Mouse (Mus musculus): ENCODE data around the gene Arl5c.

DNA sequence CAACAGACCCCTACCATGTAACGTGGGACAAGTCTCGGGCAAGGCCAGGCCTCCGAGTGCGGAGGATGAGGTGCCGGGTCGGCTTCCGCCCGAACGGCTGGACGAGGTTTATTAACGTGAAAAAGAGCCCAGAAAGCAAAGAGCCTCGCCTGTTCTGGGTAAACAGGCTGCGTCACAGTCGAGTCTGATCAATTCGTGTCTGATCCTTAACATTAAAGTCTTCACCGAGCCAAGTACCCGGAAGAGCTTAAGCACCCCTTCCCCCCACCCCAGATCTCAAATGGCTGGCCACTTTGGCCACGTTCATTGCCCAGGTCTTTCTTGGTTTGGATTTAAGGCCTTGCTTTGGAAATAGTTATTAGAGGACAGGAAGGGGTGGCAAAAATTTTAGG is 31.3 kb upstream of the Arl5c start:
- no peak for TF ChIP-seq POLR2A (IDR thresholded peaks at IDR 0.05; ENCODE audit: borderline replicate concordance, insufficient read depth, low read length)
- no peak for TF ChIP-seq CTCF (IDR thresholded peaks at IDR 0.05; ENCODE audit: borderline replicate concordance, insufficient read depth, low read depth, low read length)

All from cerebellum, adult 2 months (tissue).